Mouse (Mus musculus): ENCODE measurements around the gene Stk32c. TPM values are rescaled to one million over a fixed set of nuclear protein-coding genes. Genes with fewer than 3 reads are reported as not detected.

Stk32c gene
- polyA plus RNA-seq, 1 experiment from 2014 or later: 0.26 TPM

- H3K9me3 ChIP-seq: no peaks in the 10 kb centered on the region
- no peaks in the 10 kb centered on the region for H3K36me3 ChIP-seq
- H3K4me1 ChIP-seq: peaks cover 23% of the 10 kb centered on the region
- no peak for ATAC-seq (ENCODE audit: insufficient number of reproducible peaks, insufficient read depth, low FRiP score, low TSS enrichment)
- H3K27ac ChIP-seq: no peak overlapping the region
- 87% methylated on average over 5 of the region's 5 CpGs for WGBS
- no peak overlapping the region for H3K4me2 ChIP-seq (replicated peaks)
- 0 out of 2 replicates have a peak, but pooled peaks cover 2% of the 10 kb centered on the region for H3K27me3 ChIP-seq
- no peak overlapping the region for H3K4me3 ChIP-seq
- no peak overlapping the region for H3K9ac ChIP-seq
Measured at GRCm38 (mm10) chr7:139135236-139135635, 77.9 kb downstream of the Stk32c start.

- no peak for ATAC-seq (ENCODE audit: insufficient number of reproducible peaks, insufficient read depth, low FRiP score, low TSS enrichment)
- H3K4me2 ChIP-seq (replicated peaks): no peak overlapping the region
- no peaks in the 10 kb centered on the region for H3K36me3 ChIP-seq
- no peak overlapping the region for H3K9ac ChIP-seq
- H3K9me3 ChIP-seq: no peaks in the 10 kb centered on the region
- H3K27me3 ChIP-seq: 0 out of 2 replicates have a peak, but pooled peaks cover 2% of the 10 kb centered on the region
- no peak overlapping the region for H3K4me3 ChIP-seq
- H3K4me1 ChIP-seq: peaks cover 17% of the 10 kb centered on the region
- H3K27ac ChIP-seq: no peak overlapping the region
- 85% methylated on average over 3 of the region's 3 CpGs for WGBS
Measured at GRCm38 (mm10) chr7:139133446-139133845, 79.7 kb downstream of the Stk32c start.

- Histone ChIP-seq H3K27ac (no peak overlapping the region), H3K27me3 (no peaks in the 10 kb centered on the region), H3K9me3 (no peaks in the 10 kb centered on the region), H3K4me1 (peaks cover 17% of the 10 kb centered on the region), H3K4me2 (replicated peaks) (no peak overlapping the region), H3K9ac (no peak overlapping the region), H3K36me3 (no peaks in the 10 kb centered on the region), H3K4me3 (no peak overlapping the region)
- 64% methylated on average over 8 of the region's 8 CpGs for WGBS
- ATAC-seq (ENCODE audit: insufficient number of reproducible peaks, insufficient read depth, low FRiP score, low TSS enrichment): no peak
Measured at GRCm38 (mm10) chr7:139131538-139131937, 81.6 kb downstream of the Stk32c start.

GRCm38 (mm10) chr7:139130361-139130760 is 82.7 kb downstream of the Stk32c start:
- 39% methylated on average over 6 of the region's 6 CpGs for WGBS
- H3K27ac ChIP-seq: no peak overlapping the region
- peaks cover 17% of the 10 kb centered on the region for H3K4me1 ChIP-seq
- no peaks in the 10 kb centered on the region for H3K36me3 ChIP-seq
- no peak overlapping the region for H3K9ac ChIP-seq
- no peak overlapping the region for H3K4me3 ChIP-seq
- no peaks in the 10 kb centered on the region for H3K27me3 ChIP-seq
- no peaks in the 10 kb centered on the region for H3K9me3 ChIP-seq
- no peak for ATAC-seq (ENCODE audit: insufficient number of reproducible peaks, insufficient read depth, low FRiP score, low TSS enrichment)
- H3K4me2 ChIP-seq (replicated peaks): no peak overlapping the region

- 75% methylated on average over 4 of the region's 4 CpGs for WGBS
- no peak for ATAC-seq (ENCODE audit: insufficient number of reproducible peaks, insufficient read depth, low FRiP score, low TSS enrichment)
Measured at GRCm38 (mm10) chr7:139128994-139129393, 84.1 kb downstream of the Stk32c start.

GRCm38 (mm10) chr7:139126549-139126948 is 86.6 kb downstream of the Stk32c start:
- ATAC-seq (ENCODE audit: insufficient number of reproducible peaks, insufficient read depth, low FRiP score, low TSS enrichment): no peak
- 79% methylated on average over 7 of the region's 7 CpGs for WGBS
- Histone ChIP-seq H3K36me3 (no peaks in the 10 kb centered on the region), H3K27me3 (no peaks in the 10 kb centered on the region), H3K9ac (no peak overlapping the region), H3K4me2 (replicated peaks) (no peak overlapping the region), H3K9me3 (no peaks in the 10 kb centered on the region), H3K4me1 (peaks cover 16% of the 10 kb centered on the region), H3K27ac (no peak overlapping the region), H3K4me3 (no peak overlapping the region)

More at GRCm38 (mm10) chr7:139128994-139129393, 84.1 kb downstream of the Stk32c start:
- no peaks in the 10 kb centered on the region for H3K9me3 ChIP-seq
- H3K4me3 ChIP-seq: no peak overlapping the region
- peaks cover 17% of the 10 kb centered on the region for H3K4me1 ChIP-seq
- no peak overlapping the region for H3K27ac ChIP-seq
- H3K36me3 ChIP-seq: no peaks in the 10 kb centered on the region
- H3K9ac ChIP-seq: no peak overlapping the region
- no peaks in the 10 kb centered on the region for H3K27me3 ChIP-seq
- H3K4me2 ChIP-seq (replicated peaks): no peak overlapping the region

- no peaks in the 10 kb centered on the region for H3K9me3 ChIP-seq
- H3K4me2 ChIP-seq (replicated peaks): no peak overlapping the region
- H3K4me3 ChIP-seq: no peak overlapping the region
- H3K36me3 ChIP-seq: no peaks in the 10 kb centered on the region
- WGBS: 86% methylated on average over 4 of the region's 4 CpGs
- no peaks in the 10 kb centered on the region for H3K27me3 ChIP-seq
- H3K4me1 ChIP-seq: peaks cover 9% of the 10 kb centered on the region
- no peak for ATAC-seq (ENCODE audit: insufficient number of reproducible peaks, insufficient read depth, low FRiP score, low TSS enrichment)
- no peak overlapping the region for H3K27ac ChIP-seq
- no peak overlapping the region for H3K9ac ChIP-seq
Measured at GRCm38 (mm10) chr7:139125881-139126280, 87.2 kb downstream of the Stk32c start.

- Histone ChIP-seq H3K27me3 (no peaks in the 10 kb centered on the region), H3K4me2 (replicated peaks) (no peak overlapping the region), H3K9me3 (no peaks in the 10 kb centered on the region), H3K27ac (no peak overlapping the region), H3K4me1 (no peaks in the 10 kb centered on the region), H3K9ac (no peak overlapping the region), H3K36me3 (no peaks in the 10 kb centered on the region), H3K4me3 (no peak overlapping the region)
- no peak for ATAC-seq (ENCODE audit: insufficient number of reproducible peaks, insufficient read depth, low FRiP score, low TSS enrichment)
- WGBS: 56% methylated on average over 2 of the region's 2 CpGs
Measured at GRCm38 (mm10) chr7:139119775-139120153, 93.3 kb downstream of the Stk32c start.

- Histone ChIP-seq H3K4me1 (no peaks in the 10 kb centered on the region), H3K9ac (no peak overlapping the region), H3K9me3 (no peaks in the 10 kb centered on the region), H3K27ac (no peak overlapping the region), H3K4me2 (replicated peaks) (no peak overlapping the region), H3K4me3 (no peak overlapping the region), H3K27me3 (no peaks in the 10 kb centered on the region), H3K36me3 (no peaks in the 10 kb centered on the region)
- 43% methylated on average over 13 of the region's 13 CpGs for WGBS
- 0 out of 2 replicates have a peak, but pooled peaks have one; percentile 52 for ATAC-seq (ENCODE audit: insufficient number of reproducible peaks, insufficient read depth, low FRiP score, low TSS enrichment)
Measured at GRCm38 (mm10) chr7:139119152-139119774, 93.8 kb downstream of the Stk32c start.

GRCm38 (mm10) chr7:139107908-139108650 is 105.0 kb downstream of the Stk32c start:
- WGBS: 91% methylated on average over 9 of the region's 9 CpGs
- Histone ChIP-seq H3K27ac (no peak overlapping the region), H3K4me2 (replicated peaks) (no peak overlapping the region), H3K4me3 (no peak overlapping the region), H3K36me3 (no peaks in the 10 kb centered on the region), H3K4me1 (no peaks in the 10 kb centered on the region), H3K9me3 (no peaks in the 10 kb centered on the region), H3K9ac (no peak overlapping the region), H3K27me3 (no peaks in the 10 kb centered on the region)
- no peak for ATAC-seq (ENCODE audit: insufficient number of reproducible peaks, insufficient read depth, low FRiP score, low TSS enrichment)

GRCm38 (mm10) chr7:139105705-139106104 is 107.4 kb downstream of the Stk32c start:
- no peak for ATAC-seq (ENCODE audit: insufficient number of reproducible peaks, insufficient read depth, low FRiP score, low TSS enrichment)
- Histone ChIP-seq H3K4me1 (no peaks in the 10 kb centered on the region), H3K4me2 (replicated peaks) (no peak overlapping the region)

GRCm38 (mm10) chr7:139105076-139105475 is 108.0 kb downstream of the Stk32c start:
- Histone ChIP-seq H3K27me3 (no peaks in the 10 kb centered on the region), H3K4me1 (no peaks in the 10 kb centered on the region), H3K27ac (no peak overlapping the region), H3K4me3 (no peak overlapping the region), H3K9me3 (no peaks in the 10 kb centered on the region), H3K9ac (no peak overlapping the region), H3K36me3 (peaks cover 7% of the 10 kb centered on the region; the same call in 1 of the 2 replicates), H3K4me2 (replicated peaks) (no peak overlapping the region)
- WGBS: 88% methylated on average over 5 of the region's 5 CpGs
- ATAC-seq (ENCODE audit: insufficient number of reproducible peaks, insufficient read depth, low FRiP score, low TSS enrichment): no peak

More at GRCm38 (mm10) chr7:139105705-139106104, 107.4 kb downstream of the Stk32c start:
- Histone ChIP-seq H3K9me3 (no peaks in the 10 kb centered on the region), H3K4me3 (no peak overlapping the region), H3K36me3 (peaks cover 7% of the 10 kb centered on the region; the same call in 1 of the 2 replicates), H3K27ac (no peak overlapping the region), H3K9ac (no peak overlapping the region), H3K27me3 (no peaks in the 10 kb centered on the region)
- 84% methylated on average over 7 of the region's 7 CpGs for WGBS

Measured in embryonic facial prominence, embryonic 12.5 days (tissue).